Mouse (Mus musculus) embryonic facial prominence, embryonic 13.5 days (tissue): Measurements from ENCODE around the gene Nsun2. TPM values are rescaled to one million over a fixed set of nuclear protein-coding genes. Genes with fewer than 3 reads are reported as not detected.

Source experiments
- ATAC-seq: fragments of 200-750 bp; cut with Nextera tagmentation; 2 replicates; pipeline ENCODE4 v1.8.0; 2017; ENCODE audit warnings: low read depth; ENCODE audit not compliant: insufficient number of reproducible peaks, insufficient read depth, low FRiP score, low TSS enrichment
- H3K27ac ChIP-seq: fragments of 300-500 bp; sonication (generic); 2 replicates; pipeline ENCODE4 v1.5.1; 2015; ENCODE audit warnings: moderate library complexity, mild to moderate bottlenecking, inconsistent platforms
- H3K27me3 ChIP-seq: fragments of 300-500 bp; sonication (generic); 2 replicates; pipeline ENCODE4 v1.6.1; 2015; ENCODE audit warnings: mild to moderate bottlenecking, inconsistent platforms
- H3K36me3 ChIP-seq: fragments of 300-500 bp; sonication (generic); 2 replicates; pipeline ENCODE4 v1.6.1; 2015; ENCODE audit warnings: mild to moderate bottlenecking, inconsistent platforms
- H3K4me1 ChIP-seq: fragments of 300-500 bp; sonication (generic); 2 replicates; pipeline ENCODE4 v1.6.1; 2015; ENCODE audit warnings: inconsistent platforms
- H3K4me2 ChIP-seq: fragments of 300-500 bp; sonication (generic); 2 replicates; pipeline ENCODE4 v1.6.1; 2015; ENCODE audit warnings: moderate library complexity, mild to moderate bottlenecking, inconsistent platforms
- H3K4me3 ChIP-seq: fragments of 300-500 bp; sonication (generic); 2 replicates; pipeline ENCODE4 v1.5.1; 2015; ENCODE audit warnings: mild to moderate bottlenecking, inconsistent platforms
- H3K9ac ChIP-seq: fragments of 300-500 bp; sonication (generic); 2 replicates; pipeline ENCODE4 v1.6.1; 2015; ENCODE audit warnings: mild to moderate bottlenecking, inconsistent platforms
- H3K9me3 ChIP-seq: fragments of 300-500 bp; sonication (generic); 2 replicates; pipeline ENCODE4 v1.6.1; 2016; ENCODE audit warnings: inconsistent platforms
- WGBS: fragments of 180-500 bp; shearing (Covaris S2); methylation state at CpG from one replicate; pipeline ENCODE4 v1.1.7; 2015; ENCODE audit warnings: mixed read lengths; 5-methylcytosine and 5-hydroxymethylcytosine counted together
- polyA plus RNA-seq: library from polyadenylated mRNA; unstranded; fragments of >200 nt; fragmentation: Nextera tagmentation; extraction: Ambion mirVana; gene quantifications from 2 replicates; pipeline ENCODE4 v1.2.1, GENCODE M21; 2015

Nsun2 gene
- 119 and 121 TPM in 2 replicates for polyA plus RNA-seq

DNA sequence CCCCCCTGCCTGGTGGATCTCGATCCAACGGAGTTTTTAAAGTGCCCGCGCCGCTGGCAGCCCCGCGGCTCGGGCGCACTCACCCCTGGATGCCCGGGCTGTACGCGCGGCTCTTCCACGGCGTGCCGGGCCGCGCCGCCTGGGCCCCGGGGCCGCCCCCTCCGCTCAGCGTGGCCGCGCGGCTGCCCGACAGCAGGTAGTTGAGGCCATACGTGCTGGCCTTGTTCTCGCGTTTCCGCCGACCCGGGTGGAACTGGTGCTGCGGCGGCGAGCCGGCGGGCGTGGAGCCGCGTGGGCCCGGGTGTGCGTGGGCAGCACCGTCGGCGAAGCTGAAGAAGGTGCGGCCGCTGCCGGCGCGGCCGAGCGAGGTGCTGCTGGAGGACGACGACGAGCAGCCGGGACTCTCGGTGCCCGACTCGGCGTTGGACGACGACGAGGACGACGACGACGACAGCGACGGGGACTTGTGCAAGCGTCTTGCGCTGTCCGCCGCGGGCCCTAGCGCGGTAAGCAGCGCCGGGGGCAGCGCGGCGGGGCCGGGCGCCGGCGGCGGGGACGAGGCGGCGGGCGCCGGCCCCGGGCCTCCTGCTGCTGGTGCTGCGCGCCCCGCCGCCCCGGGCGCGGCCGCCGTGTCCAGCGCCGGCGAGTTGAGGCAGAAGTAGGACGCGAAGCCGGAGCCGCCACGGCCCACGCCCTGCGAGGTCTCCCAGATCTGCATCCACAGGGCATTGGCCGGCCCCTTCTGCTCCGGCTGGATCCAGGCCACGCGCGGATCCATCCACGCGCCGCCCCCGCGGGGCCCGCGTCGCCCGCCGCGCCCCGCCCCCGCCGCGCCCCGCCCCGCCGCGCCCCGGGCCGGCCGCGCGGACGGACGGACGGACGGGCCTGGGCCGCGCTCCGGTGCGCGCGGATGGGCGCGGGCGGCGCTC, at the start of gene Nsun2:
TSS of gene Nsun2 (plus strand) at position 342 of the 929 bp plus-strand sequence.
- ATAC-seq, result no peak
- peak within 1 kb of the TSS; percentile 93 for H3K9ac ChIP-seq
- H3K27me3 ChIP-seq, result no peaks in the 10 kb centered on the region
- no peaks in the 10 kb centered on the region for H3K9me3 ChIP-seq
- peaks cover 54% of the 10 kb centered on the region for H3K4me1 ChIP-seq
- peak within 1 kb of the TSS; percentile 89 for H3K27ac ChIP-seq
- WGBS, result under 1% methylated on average over 138 of the region's 155 CpGs
- H3K36me3 ChIP-seq, result peaks cover 16% of the 10 kb centered on the region
- peak within 1 kb of the TSS; percentile 94 for H3K4me3 ChIP-seq
- peak within 1 kb of the TSS; percentile 88 for H3K4me2 ChIP-seq

DNA sequence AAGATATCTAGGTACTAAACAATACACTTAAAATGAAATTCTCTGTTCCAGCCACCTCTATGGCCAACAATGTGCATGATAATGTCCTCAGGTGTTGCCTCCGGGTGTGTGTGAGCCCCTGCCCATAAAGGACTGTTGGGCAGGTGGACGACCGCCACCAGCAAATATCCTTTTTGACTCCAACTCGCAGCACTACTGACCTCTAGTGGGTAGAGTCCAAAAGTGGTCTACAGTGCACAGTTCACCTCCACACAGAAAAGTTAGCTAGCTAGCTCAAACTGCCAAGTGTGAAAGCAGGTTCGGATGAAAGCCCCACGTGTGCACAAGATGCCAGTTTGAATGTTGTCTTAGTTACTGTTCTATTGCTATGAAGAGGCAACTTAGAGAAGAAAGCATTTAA, 48.2 kb upstream of the Nsun2 start:
- Histone ChIP-seq H3K27me3 (peaks cover 85% of the 10 kb centered on the region), H3K9ac (no peak overlapping the region), H3K27ac (no peak overlapping the region), H3K36me3 (no peaks in the 10 kb centered on the region), H3K4me2 (no peak overlapping the region), H3K4me1 (peaks cover 37% of the 10 kb centered on the region), H3K9me3 (no peaks in the 10 kb centered on the region), H3K4me3 (no peak overlapping the region)
- WGBS, result 17% methylated on average over 6 of the region's 6 CpGs
- ATAC-seq, result no peak

DNA sequence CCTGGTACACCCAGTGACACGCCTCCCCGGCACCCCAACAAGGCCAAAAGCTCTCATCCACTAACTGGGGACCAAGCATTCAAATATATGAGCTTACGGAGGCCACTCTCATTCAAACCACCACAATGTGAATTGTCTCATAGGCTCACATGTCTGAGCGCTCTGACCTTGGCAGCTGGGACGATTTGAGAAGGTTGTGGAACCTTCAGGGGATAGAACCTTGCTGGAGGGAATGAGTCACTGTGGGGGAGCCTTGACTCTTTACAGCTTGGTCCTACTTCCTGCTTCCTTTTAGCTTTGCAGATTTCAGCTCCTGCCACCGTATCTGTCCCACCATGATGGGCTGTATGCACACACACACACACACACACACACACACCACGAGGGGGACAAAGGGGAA, 47.7 kb upstream of the Nsun2 start:
- no peak for ATAC-seq
- Histone ChIP-seq H3K27me3 (peaks cover 82% of the 10 kb centered on the region), H3K9ac (no peak overlapping the region), H3K9me3 (no peaks in the 10 kb centered on the region), H3K4me2 (no peak overlapping the region), H3K36me3 (no peaks in the 10 kb centered on the region), H3K27ac (no peak overlapping the region), H3K4me1 (peaks cover 35% of the 10 kb centered on the region), H3K4me3 (no peak overlapping the region)
- WGBS, result 62% methylated on average over 7 of the region's 7 CpGs

DNA sequence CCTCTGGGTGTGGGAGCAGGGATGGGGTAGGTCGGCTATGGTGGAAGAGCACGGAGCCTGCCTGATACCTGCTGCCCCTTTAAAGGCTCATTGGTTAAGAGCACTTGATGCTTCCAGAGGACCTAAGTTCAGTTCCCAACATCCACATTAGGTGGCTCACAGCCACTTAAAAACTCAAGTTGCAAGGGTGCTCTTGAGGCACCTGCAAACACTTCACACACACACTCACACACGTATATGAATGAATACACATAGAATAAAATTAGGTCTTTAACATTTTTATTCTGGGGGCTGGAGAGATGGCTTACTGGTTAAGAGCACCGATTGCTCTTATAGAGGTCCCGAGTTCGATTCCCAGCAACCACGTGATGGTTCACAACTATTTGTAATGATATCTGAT, 46.4 kb upstream of the Nsun2 start:
- peaks cover 69% of the 10 kb centered on the region for H3K27me3 ChIP-seq
- WGBS, result 81% methylated on average over 7 of the region's 7 CpGs
- no peaks in the 10 kb centered on the region for H3K36me3 ChIP-seq
- no peak overlapping the region for H3K4me3 ChIP-seq
- H3K9ac ChIP-seq, result no peak overlapping the region
- peak overlapping the region; percentile 56; the same call in 1 of the 2 replicates for H3K4me2 ChIP-seq
- H3K9me3 ChIP-seq, result no peaks in the 10 kb centered on the region
- H3K4me1 ChIP-seq, result peaks cover 28% of the 10 kb centered on the region
- ATAC-seq, result no peak
- H3K27ac ChIP-seq, result no peak overlapping the region

DNA sequence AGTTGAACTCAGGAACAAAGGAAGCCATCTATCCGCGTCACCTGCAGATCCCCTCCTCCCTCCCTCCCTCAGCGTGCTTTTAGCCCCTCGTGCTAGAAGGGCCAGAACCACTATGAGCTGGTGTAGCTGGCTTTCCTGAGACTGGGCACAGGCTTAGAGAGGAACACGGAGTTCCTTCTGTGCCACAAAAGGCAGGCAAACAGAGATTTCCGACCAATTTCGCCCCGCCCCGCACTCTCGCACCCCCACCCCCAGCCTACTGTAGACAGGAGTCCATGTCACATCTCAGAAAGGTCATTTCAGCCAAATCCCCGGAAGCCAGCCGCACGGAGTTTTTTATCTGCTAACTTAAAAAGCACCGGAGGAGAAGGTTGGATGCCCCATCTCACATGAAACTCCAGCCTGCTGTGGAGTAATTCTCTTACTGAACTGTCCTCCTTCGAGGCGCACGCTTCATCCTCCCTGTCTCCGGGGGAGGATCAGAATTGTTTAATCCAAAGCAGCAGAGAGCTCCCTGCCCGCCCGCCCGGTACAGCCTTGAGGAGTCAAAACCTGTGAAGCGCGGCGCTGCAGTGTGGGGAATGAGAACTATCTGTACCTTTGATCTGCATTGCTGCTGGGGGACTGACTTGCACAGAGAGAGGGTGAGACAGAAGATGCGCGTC, 45.8 kb upstream of the Nsun2 start:
- Histone ChIP-seq H3K4me1 (peaks cover 25% of the 10 kb centered on the region), H3K27ac (no peak overlapping the region), H3K27me3 (peaks cover 64% of the 10 kb centered on the region), H3K4me2 (peak overlapping the region; percentile 56), H3K9ac (peak overlapping the region; percentile 54; the same call in 1 of the 2 replicates), H3K36me3 (no peaks in the 10 kb centered on the region), H3K4me3 (peak overlapping the region; percentile 28), H3K9me3 (no peaks in the 10 kb centered on the region)
- WGBS, result 2% methylated on average over 26 of the region's 26 CpGs
- ATAC-seq, result no peak

DNA sequence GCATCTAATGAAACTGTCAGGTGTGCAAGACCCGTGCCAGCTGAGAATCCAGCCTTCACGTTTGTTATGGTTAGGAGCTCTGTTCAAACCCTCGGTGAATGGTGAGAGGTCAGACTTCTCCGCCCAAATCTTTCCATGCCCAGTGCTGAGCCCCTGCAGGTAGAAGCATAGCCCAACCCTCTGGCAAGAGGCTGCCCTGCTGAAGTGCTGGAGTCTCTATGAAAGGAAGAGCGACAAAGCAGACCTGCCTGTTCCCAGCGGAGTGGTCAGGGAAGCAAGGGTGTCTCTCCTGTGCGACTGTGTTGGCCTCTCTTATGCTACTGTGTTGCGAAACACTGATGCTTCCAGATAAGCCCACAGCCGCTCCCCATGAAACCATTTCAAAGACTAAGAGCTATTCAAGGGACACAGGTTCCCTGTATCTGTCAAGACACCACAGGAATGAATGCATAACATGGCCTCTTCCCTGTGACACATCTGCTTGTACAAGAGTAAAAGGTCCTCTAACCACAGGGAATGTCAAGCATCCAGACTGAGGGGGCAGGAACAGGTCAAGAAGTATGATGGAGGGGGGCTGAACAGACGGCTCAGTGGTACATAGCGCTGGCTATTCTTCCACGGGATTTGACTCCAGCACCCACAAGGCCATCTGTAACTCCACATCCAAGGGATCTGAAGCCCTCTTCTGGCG, 44.8 kb upstream of the Nsun2 start:
- no peak for ATAC-seq
- Histone ChIP-seq H3K36me3 (no peaks in the 10 kb centered on the region), H3K9ac (no peak overlapping the region), H3K4me2 (peak overlapping the region; percentile 56; the same call in 1 of the 2 replicates), H3K9me3 (no peaks in the 10 kb centered on the region), H3K27me3 (peaks cover 54% of the 10 kb centered on the region), H3K4me1 (peaks cover 22% of the 10 kb centered on the region), H3K27ac (no peak overlapping the region), H3K4me3 (no peak overlapping the region)
- 34% methylated on average over 13 of the region's 13 CpGs for WGBS

DNA sequence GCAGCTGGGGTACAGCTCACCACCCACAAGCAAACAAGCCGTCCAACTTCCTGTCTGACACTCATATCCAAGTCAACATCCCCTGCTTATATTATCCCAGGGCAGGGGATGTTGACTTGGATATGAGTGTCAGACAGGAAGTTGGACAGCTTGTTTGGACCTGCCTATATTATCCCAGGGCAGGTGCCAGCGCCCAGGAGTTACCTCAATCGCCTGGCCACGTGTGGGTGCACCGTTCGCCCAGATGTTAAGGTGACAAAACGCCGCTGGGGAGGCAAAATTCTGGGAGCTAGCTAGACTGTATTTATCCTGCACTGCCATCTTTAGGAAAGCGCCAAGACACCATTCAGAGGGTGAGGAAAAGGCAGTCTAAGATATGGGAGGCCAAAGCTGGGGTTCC, 43.8 kb upstream of the Nsun2 start:
- Histone ChIP-seq H3K4me1 (peaks cover 22% of the 10 kb centered on the region), H3K27ac (no peak overlapping the region), H3K36me3 (no peaks in the 10 kb centered on the region), H3K27me3 (peaks cover 45% of the 10 kb centered on the region), H3K4me3 (no peak overlapping the region), H3K9ac (no peak overlapping the region), H3K4me2 (no peak overlapping the region), H3K9me3 (no peaks in the 10 kb centered on the region)
- no peak for ATAC-seq
- 70% methylated on average over 9 of the region's 9 CpGs for WGBS

DNA sequence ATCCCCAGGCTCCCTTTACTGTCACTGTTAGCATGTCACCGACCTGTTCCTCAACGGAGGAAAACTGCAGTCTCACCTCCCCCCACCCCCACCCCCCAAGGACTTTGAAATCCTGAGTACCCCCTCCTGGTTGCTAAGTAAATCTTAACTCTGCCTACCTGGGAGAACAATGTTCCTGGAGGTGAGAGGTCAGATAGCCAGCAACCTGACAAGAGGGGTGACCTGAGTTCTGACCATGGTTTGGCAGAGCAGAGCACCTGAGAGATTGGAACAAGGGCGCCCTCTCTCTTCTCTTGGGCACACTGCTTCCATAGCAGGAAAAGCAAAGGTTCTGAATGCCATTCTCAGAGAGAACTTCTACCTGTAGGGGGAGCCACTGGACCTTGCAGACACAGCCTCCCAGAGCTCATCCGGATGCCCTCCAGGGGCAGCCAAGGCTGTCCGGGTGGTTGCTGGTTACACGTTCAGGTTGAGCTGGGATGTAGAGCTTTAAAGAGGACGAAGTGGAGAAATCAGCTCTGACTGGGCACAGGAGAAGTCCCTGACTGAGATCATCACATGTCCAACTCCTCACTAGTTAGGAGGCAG, 40.6 kb upstream of the Nsun2 start:
- Histone ChIP-seq H3K9me3 (no peaks in the 10 kb centered on the region), H3K4me2 (no peak overlapping the region), H3K4me1 (peaks cover 16% of the 10 kb centered on the region), H3K36me3 (peaks cover 20% of the 10 kb centered on the region), H3K9ac (no peak overlapping the region), H3K27ac (no peak overlapping the region), H3K27me3 (peaks cover 20% of the 10 kb centered on the region), H3K4me3 (no peak overlapping the region)
- no peak for ATAC-seq
- 33% methylated on average over 7 of the region's 7 CpGs for WGBS

DNA sequence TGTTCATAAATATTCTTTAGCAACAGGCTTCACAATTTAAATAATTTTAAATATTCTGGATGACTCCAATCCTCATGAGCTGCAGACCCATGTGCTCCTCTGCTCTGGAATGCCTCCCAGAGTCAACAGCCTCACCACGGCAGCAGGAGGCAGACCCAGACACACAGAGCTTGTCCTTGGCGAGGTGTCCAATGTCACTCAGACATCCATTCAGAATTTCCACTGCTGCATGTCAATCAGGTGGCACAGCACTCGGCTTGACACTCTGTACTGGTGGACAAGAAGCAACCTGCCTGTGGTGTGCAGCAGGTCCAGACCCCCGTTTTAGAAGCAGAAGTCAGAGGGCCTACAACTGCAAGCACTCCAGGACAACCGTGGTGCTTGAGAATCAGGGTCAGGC, 35.3 kb upstream of the Nsun2 start:
- WGBS, result 77% methylated on average over 5 of the region's 5 CpGs
- Histone ChIP-seq H3K9ac (no peak overlapping the region), H3K4me1 (no peaks in the 10 kb centered on the region), H3K36me3 (peaks cover 73% of the 10 kb centered on the region), H3K9me3 (no peaks in the 10 kb centered on the region), H3K4me2 (no peak overlapping the region), H3K27me3 (no peaks in the 10 kb centered on the region), H3K4me3 (no peak overlapping the region), H3K27ac (no peak overlapping the region)
- ATAC-seq, result no peak

DNA sequence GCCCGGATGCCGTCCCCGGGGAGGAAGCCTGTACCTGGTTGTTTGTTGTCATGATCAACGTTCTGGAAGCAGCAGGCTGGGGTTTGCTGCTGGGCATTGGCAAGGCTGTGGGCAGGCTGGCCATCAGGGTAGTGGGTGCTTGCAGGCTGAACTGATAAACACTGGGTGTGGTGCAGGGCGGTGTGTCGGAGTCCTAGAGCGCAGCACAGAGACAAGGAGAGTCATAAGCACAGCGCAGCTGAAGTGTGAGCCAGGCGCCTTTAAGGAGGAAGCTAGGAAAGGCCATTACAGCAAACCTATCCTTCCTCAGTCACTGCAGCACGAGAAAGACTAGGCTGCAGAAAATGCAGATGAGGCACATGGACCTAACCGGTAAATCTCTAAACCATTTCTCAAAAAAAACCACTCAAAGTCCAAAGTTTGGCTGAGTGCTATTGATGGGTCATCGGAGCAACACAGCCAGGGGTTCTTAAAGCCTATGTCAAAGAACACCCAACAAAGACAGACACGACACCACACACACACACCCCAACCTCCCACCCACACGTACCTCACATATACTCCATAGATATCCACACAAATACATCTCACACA, 31.3 kb upstream of the Nsun2 start:
- no peaks in the 10 kb centered on the region for H3K27me3 ChIP-seq
- H3K27ac ChIP-seq, result no peak overlapping the region
- no peak for ATAC-seq
- no peaks in the 10 kb centered on the region for H3K4me1 ChIP-seq
- H3K4me2 ChIP-seq, result no peak overlapping the region
- 95% methylated on average over 14 of the region's 14 CpGs for WGBS
- no peak overlapping the region for H3K4me3 ChIP-seq
- H3K9me3 ChIP-seq, result no peaks in the 10 kb centered on the region
- no peak overlapping the region for H3K9ac ChIP-seq
- peaks cover 96% of the 10 kb centered on the region for H3K36me3 ChIP-seq

DNA sequence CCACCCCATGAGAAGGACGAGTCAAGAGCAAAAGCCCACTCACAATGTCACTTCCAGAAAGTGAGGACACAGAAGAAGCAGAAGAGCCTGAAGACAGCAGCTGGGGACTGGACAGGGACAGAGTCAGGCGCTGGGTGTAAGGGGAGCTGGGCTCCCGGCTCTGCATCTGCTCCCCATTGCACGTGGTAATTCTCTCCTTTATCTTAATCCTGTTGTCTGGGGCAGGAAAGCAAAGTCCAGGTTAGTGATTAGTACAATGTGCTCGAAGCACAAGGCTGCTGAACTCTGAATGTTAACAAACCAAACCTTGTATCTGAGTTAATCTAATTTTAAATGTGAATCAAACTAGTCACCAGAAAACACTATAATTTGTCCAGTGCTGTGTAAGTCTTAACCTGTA, 30.7 kb upstream of the Nsun2 start:
- H3K27me3 ChIP-seq, result no peaks in the 10 kb centered on the region
- no peak overlapping the region for H3K9ac ChIP-seq
- WGBS, result 74% methylated on average over 5 of the region's 5 CpGs
- H3K27ac ChIP-seq, result no peak overlapping the region
- H3K36me3 ChIP-seq, result peaks cover 96% of the 10 kb centered on the region
- H3K9me3 ChIP-seq, result no peaks in the 10 kb centered on the region
- no peak overlapping the region for H3K4me3 ChIP-seq
- ATAC-seq, result no peak
- no peak overlapping the region for H3K4me2 ChIP-seq
- H3K4me1 ChIP-seq, result no peaks in the 10 kb centered on the region
